Mouse (Mus musculus): ENCODE data around the gene Unc13b.

The Unc13b gene

GRCm38 (mm10) chr4:43058753-43059654 is at the start of gene Unc13b:
Gene Unc13b (plus strand): TSS chr4:43058953.
- DNase-seq (ENCODE audit: low spot score in 2 of 2): peak; percentile 83 to 84

- peak; percentile 81 to 85 for DNase-seq (ENCODE audit: low spot score in 2 of 2)
Observed at GRCm38 (mm10) chr4:43010161-43011038, 48.4 kb upstream of the Unc13b start, which contains the start of gene Fancg. Gene Fancg (minus strand): TSS chr4:43010506.

- DNase-seq (ENCODE audit: low spot score in 2 of 2): no peak
Observed at GRCm38 (mm10) chr4:43012091-43012490, 46.7 kb upstream of the Unc13b start.

GRCm38 (mm10) chr4:43018156-43018555 is 40.6 kb upstream of the Unc13b start:
- no peak for DNase-seq (ENCODE audit: low spot score in 2 of 2)

GRCm38 (mm10) chr4:43019176-43019575 is 39.6 kb upstream of the Unc13b start:
- no peak for DNase-seq (ENCODE audit: low spot score in 2 of 2)

- DNase-seq (ENCODE audit: low spot score in 2 of 2): no peak
Observed at GRCm38 (mm10) chr4:43019641-43020465, 38.9 kb upstream of the Unc13b start.

GRCm38 (mm10) chr4:43020876-43021275 is 37.9 kb upstream of the Unc13b start:
- DNase-seq (ENCODE audit: low spot score in 2 of 2): no peak

GRCm38 (mm10) chr4:43021341-43021740 is 37.4 kb upstream of the Unc13b start:
- no peak for DNase-seq (ENCODE audit: low spot score in 2 of 2)

- no peak for DNase-seq (ENCODE audit: low spot score in 2 of 2)
Observed at GRCm38 (mm10) chr4:43024673-43025072, 34.1 kb upstream of the Unc13b start.

- peak; percentile 87 to 89 for DNase-seq (ENCODE audit: low spot score in 2 of 2)
Observed at GRCm38 (mm10) chr4:43025084-43025960, 33.4 kb upstream of the Unc13b start, which contains the start of gene Pigo. Gene Pigo (minus strand): TSS chr4:43025819.

GRCm38 (mm10) chr4:43029121-43029520 is 29.6 kb upstream of the Unc13b start:
- DNase-seq (ENCODE audit: low spot score in 2 of 2): no peak

- no peak for DNase-seq (ENCODE audit: low spot score in 2 of 2)
Observed at GRCm38 (mm10) chr4:43029749-43030148, 29.0 kb upstream of the Unc13b start.

- no peak for DNase-seq (ENCODE audit: low spot score in 2 of 2)
Observed at GRCm38 (mm10) chr4:43030352-43030751, 28.4 kb upstream of the Unc13b start.

GRCm38 (mm10) chr4:43030780-43031230 is 27.9 kb upstream of the Unc13b start:
- DNase-seq (ENCODE audit: low spot score in 2 of 2): no peak

- DNase-seq (ENCODE audit: low spot score in 2 of 2): peak; percentile 90 to 93
Observed at GRCm38 (mm10) chr4:43031237-43031995, 27.3 kb upstream of the Unc13b start, which contains the start of gene Stoml2. Gene Stoml2 (minus strand): TSS chr4:43031710.

GRCm38 (mm10) chr4:43032501-43032900 is 26.3 kb upstream of the Unc13b start:
- DNase-seq (ENCODE audit: low spot score in 2 of 2): no peak

- DNase-seq (ENCODE audit: low spot score in 2 of 2): no peak
Observed at GRCm38 (mm10) chr4:43033481-43033880, 25.3 kb upstream of the Unc13b start.

GRCm38 (mm10) chr4:43035851-43036250 is 22.9 kb upstream of the Unc13b start:
- DNase-seq (ENCODE audit: low spot score in 2 of 2): no peak

- DNase-seq (ENCODE audit: low spot score in 2 of 2): no peak
Observed at GRCm38 (mm10) chr4:43036356-43036755, 22.4 kb upstream of the Unc13b start.

Data from spleen, postnatal 36 days (tissue).